Comparison of ENCODE assay signal across 9 mouse cellular contexts in the genomic region with DNA sequence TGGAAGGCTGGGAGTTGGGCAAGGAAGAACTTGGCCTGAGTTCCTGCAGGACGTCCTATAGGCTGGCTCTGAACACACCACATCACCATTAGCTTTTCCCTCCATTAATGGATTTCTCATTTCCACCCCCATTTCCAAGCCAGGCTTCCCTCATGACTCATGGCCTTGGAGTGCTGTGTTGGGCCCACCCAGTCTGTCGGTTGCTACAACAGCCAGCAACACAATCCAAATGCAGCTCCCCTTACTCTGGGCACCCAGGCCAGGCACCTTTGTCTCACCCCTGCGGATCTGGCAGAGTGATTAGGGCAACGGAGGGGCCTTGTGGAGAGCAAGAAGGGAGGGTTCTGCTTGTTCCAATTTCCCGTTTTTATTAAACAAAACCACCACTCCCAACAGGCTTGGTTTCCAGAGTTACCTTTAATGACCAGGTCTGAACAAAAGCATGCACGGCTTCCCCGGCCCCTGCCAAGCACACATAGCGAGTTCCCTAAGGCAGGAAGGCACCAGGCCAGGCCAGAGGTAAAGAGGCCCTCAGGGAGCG. TPM values are rescaled to one million over a fixed set of nuclear protein-coding genes. Genes with fewer than 3 reads are reported as not detected.
DNase-seq lines count a peak whose midpoint lies in the region; ATAC-seq and TF ChIP-seq lines count a peak whose summit lies in the region.
"Had no signal": no experiment of that assay in that cellular context is flagged by ENCODE, and none has a peak within 500 bp of the region (broad histone marks: within the 10 kb centered on the region; RNA-seq: fewer than 3 reads in every experiment).

No protein-coding gene starts in this region.

- TF ChIP-seq POLR2A in small intestine, adult 2 months (IDR thresholded peaks at IDR 0.05; ENCODE audit: low read depth, low read length): no peak

- no peak for ATAC-seq in neural tube, embryonic 13.5 days (ENCODE audit: low read depth)

- no peak for TF ChIP-seq CTCF in small intestine, adult 2 months (IDR thresholded peaks at IDR 0.05; ENCODE audit: extremely low read depth, insufficient read length, insufficient replicate concordance, low read depth, low read length)

- intact Hi-C loops in left cerebral cortex, postnatal 36 days (cut with DNase I): no loop called here

- H3K4me2 ChIP-seq in neural tube, embryonic 13.5 days: no peak overlapping the region

- peaks cover 18% of the 10 kb centered on the region for H3K4me1 ChIP-seq in neural tube, embryonic 13.5 days (replicated peaks)
- H3K4me1 ChIP-seq in small intestine, adult 2 months (ENCODE audit: control insufficient read depth, insufficient read depth, insufficient read length, low read length): peaks cover 9% of the 10 kb centered on the region

- 0 out of 2 replicates have a peak overlapping the region, but pooled peaks have one; percentile 8 for H3K9ac ChIP-seq in neural tube, embryonic 13.5 days

- WGBS in neural tube, embryonic 13.5 days: 65% methylated on average over 9 of the region's 9 CpGs
- 60% methylated on average over 9 of the region's 9 CpGs for whole genome bisulfite sequencing in small intestine, adult 2 months

- H3K36me3 ChIP-seq in neural tube, embryonic 13.5 days: no peaks in the 10 kb centered on the region
- no peaks in the 10 kb centered on the region; the same call in 1 of the 2 replicates for H3K36me3 ChIP-seq in small intestine, adult 2 months (ENCODE audit: control insufficient read depth, insufficient read depth, low read length)

- no peak overlapping the region for H3K4me3 ChIP-seq in neural tube, embryonic 13.5 days
- no peak overlapping the region for H3K4me3 ChIP-seq in small intestine, adult 2 months (ENCODE audit: low read depth, low read length)
- H3K4me3 ChIP-seq: erythroblast, embryonic 14.5 days had no signal

- no peaks in the 10 kb centered on the region for H3K9me3 ChIP-seq in neural tube, embryonic 13.5 days

- H3K27ac ChIP-seq in neural tube, embryonic 13.5 days (replicated peaks): no peak overlapping the region
- H3K27ac ChIP-seq in small intestine, adult 2 months (ENCODE audit: insufficient read depth, low read depth, low read length): peak overlapping the region; percentile 44

- DNase-seq in neural tube, embryonic 10.5 days (ENCODE audit: extremely low spot score, low spot score): no peak
- DNase-seq in gastrocnemius, adult 18-20 months (ENCODE audit: low spot score): peak; percentile 69
- DNase-seq in heart, postnatal 4 days: peak; percentile 76
- DNase-seq in B cell, adult 2 months: no peak
- no peak for DNase-seq in urinary bladder, adult 2 months (ENCODE audit: low spot score)
- no peak for DNase-seq in left cerebral cortex, postnatal 36 days (ENCODE audit: low spot score in 2 of 2)

- peaks cover 66% of the 10 kb centered on the region for H3K27me3 ChIP-seq in neural tube, embryonic 13.5 days
- peaks cover 11% of the 10 kb centered on the region for H3K27me3 ChIP-seq in small intestine, adult 2 months (ENCODE audit: control insufficient read depth, insufficient read depth, low read length)

RNA-seq across cellular contexts. Expression of a gene that starts 8.2 kb away (rescaled TPM):
- polyA plus RNA-seq in neural tube, embryonic 13.5 days (2015; fragmentation: Nextera tagmentation; extraction: Ambion mirVana): 46.7 and 49.3 TPM in 2 replicates
- total RNA-seq in gastrocnemius, adult 18-20 months (2021): 100 to 1,000 TPM; 128 to 153 TPM
- total RNA-seq in heart, postnatal 4 days (2021): 100 to 1,000 TPM; 479 to 498 TPM
- polyA plus RNA-seq in small intestine, adult 2 months (2012; rRNA removed): 27.4 and 42.8 TPM in 2 replicates
- polyA plus RNA-seq in urinary bladder, adult 2 months (2012; rRNA removed): 284 and 420 TPM in 2 replicates
- 10 to 100 TPM; 17.4 to 20.4 TPM for total RNA-seq in left cerebral cortex, postnatal 36 days (2021)

RNA-seq across cellular contexts. Expression of a gene that starts 23.1 kb away (rescaled TPM):
- 72.3 and 82.3 TPM in 2 replicates for polyA plus RNA-seq in neural tube, embryonic 13.5 days (2015; fragmentation: Nextera tagmentation; extraction: Ambion mirVana)
- total RNA-seq in gastrocnemius, adult 18-20 months (2021): 10 to 100 TPM; 38.1 to 48.6 TPM
- 100 to 1,000 TPM; 111 to 115 TPM for total RNA-seq in heart, postnatal 4 days (2021)
- 55.2 and 106 TPM in 2 replicates for polyA plus RNA-seq in small intestine, adult 2 months (2012; rRNA removed)
- polyA plus RNA-seq in urinary bladder, adult 2 months (2012; rRNA removed): 91.2 and 103 TPM in 2 replicates
- total RNA-seq in left cerebral cortex, postnatal 36 days (2021): 10 to 100 TPM; 29.6 to 44.7 TPM

RNA-seq across cellular contexts. Expression of a gene that starts 46.8 kb away (rescaled TPM):
- polyA plus RNA-seq in neural tube, embryonic 13.5 days (2015; fragmentation: Nextera tagmentation; extraction: Ambion mirVana): 111 and 121 TPM in 2 replicates
- 10 to 100 TPM; 57.0 to 74.4 TPM for total RNA-seq in gastrocnemius, adult 18-20 months (2021)
- total RNA-seq in heart, postnatal 4 days (2021): 100 to 1,000 TPM; 112 to 115 TPM
- polyA plus RNA-seq in small intestine, adult 2 months (2012; rRNA removed): 43.5 and 69.5 TPM in 2 replicates
- polyA plus RNA-seq in urinary bladder, adult 2 months (2012; rRNA removed): 66.9 and 74.1 TPM in 2 replicates
- 100 to 1,000 TPM; 439 to 446 TPM for total RNA-seq in left cerebral cortex, postnatal 36 days (2021)

Comparison
In these comparisons a context has a peak if more than half of its experiments do, and no peak if none do; other contexts are left out.
1. DNase-seq: peak in gastrocnemius, adult 18-20 months (single experiment) and heart, postnatal 4 days (single experiment); none in neural tube, embryonic 10.5 days (single experiment), B cell, adult 2 months (0 of 2), urinary bladder, adult 2 months (single experiment) and left cerebral cortex, postnatal 36 days (0 of 2).
2. RNA of a gene that starts 8.2 kb away (total RNA-seq): 479 to 498 TPM in heart, postnatal 4 days and 128 to 153 TPM in gastrocnemius, adult 18-20 months; 17.4 to 20.4 TPM in left cerebral cortex, postnatal 36 days; every median in the first group is over 4 times any median in the second.